Mouse (Mus musculus): Measurements from ENCODE around the gene Spg7. TPM values are rescaled to one million over a fixed set of nuclear protein-coding genes. Genes with fewer than 3 reads are reported as not detected.
"Not testable (repeated sequence)": the region's sequence is repeated elsewhere in the genome, so short reads cannot be mapped to it uniquely, and the experiment has no call there.

Gene Spg7
- polyA plus RNA-seq, 1 experiment = 104 TPM

- peak in 1 of 2 experiments; percentile 20 for DNase-seq
These were observed 20.9 kb downstream of the Spg7 start for GRCm38 (mm10) chr8:123083610-123084009.

GRCm38 (mm10) chr8:123087289-123087688 lies 24.5 kb downstream of the Spg7 start:
- 88% methylated on average over 9 of the region's 9 CpGs for WGBS
- H3K27ac ChIP-seq (ENCODE audit: insufficient read depth, low read length) = no peak overlapping the region

More at GRCm38 (mm10) chr8:123083610-123084009, 20.9 kb downstream of the Spg7 start:
- Histone ChIP-seq H3K27ac (ENCODE audit: insufficient read depth, low read length) (peak overlapping the region; percentile 56; the same call in 1 of the 2 replicates), H3K4me3 (replicated peaks; ENCODE audit: insufficient read depth, low read depth, low read length) (no peak overlapping the region), H3K4me1 (ENCODE audit: control insufficient read depth, insufficient read depth, low read length) (no peaks in the 10 kb centered on the region), H3K27me3 (ENCODE audit: control insufficient read depth, insufficient read depth, low read length) (no peaks in the 10 kb centered on the region)
- TF ChIP-seq CTCF (IDR thresholded peaks at IDR 0.05; ENCODE audit: borderline replicate concordance, insufficient read depth, low read depth, low read length) (no peak), POLR2A (IDR thresholded peaks at IDR 0.05; ENCODE audit: borderline replicate concordance, insufficient read depth, low read length) (no peak)
- 81% methylated on average over 12 of the region's 12 CpGs for WGBS

GRCm38 (mm10) chr8:123097216-123097615 lies 34.5 kb downstream of the Spg7 start:
- Histone ChIP-seq H3K27ac (ENCODE audit: insufficient read depth, low read length) (no peak overlapping the region), H3K27me3 (ENCODE audit: control insufficient read depth, insufficient read depth, low read length) (no peaks in the 10 kb centered on the region), H3K4me1 (ENCODE audit: control insufficient read depth, insufficient read depth, low read length) (no peaks in the 10 kb centered on the region), H3K4me3 (replicated peaks; ENCODE audit: insufficient read depth, low read depth, low read length) (no peak overlapping the region)
- WGBS = 68% methylated on average over 11 of the region's 11 CpGs
- no peak for TF ChIP-seq POLR2A (IDR thresholded peaks at IDR 0.05; ENCODE audit: borderline replicate concordance, insufficient read depth, low read length)
- no peak for TF ChIP-seq CTCF (IDR thresholded peaks at IDR 0.05; ENCODE audit: borderline replicate concordance, insufficient read depth, low read depth, low read length)
- DNase-seq = peak in 1 of 2 experiments; percentile 14

More at GRCm38 (mm10) chr8:123087289-123087688, 24.5 kb downstream of the Spg7 start:
- H3K4me1 ChIP-seq (ENCODE audit: control insufficient read depth, insufficient read depth, low read length) = no peaks in the 10 kb centered on the region
- TF ChIP-seq CTCF (IDR thresholded peaks at IDR 0.05; ENCODE audit: borderline replicate concordance, insufficient read depth, low read depth, low read length) = no peak
- no peaks in the 10 kb centered on the region for H3K27me3 ChIP-seq (ENCODE audit: control insufficient read depth, insufficient read depth, low read length)
- DNase-seq = no peak
- H3K4me3 ChIP-seq (replicated peaks; ENCODE audit: insufficient read depth, low read depth, low read length) = no peak overlapping the region

GRCm38 (mm10) chr8:123097786-123098584 lies 35.2 kb downstream of the Spg7 start:
- H3K27me3 ChIP-seq (ENCODE audit: control insufficient read depth, insufficient read depth, low read length) = no peaks in the 10 kb centered on the region
- 37% methylated on average over 12 of the region's 12 CpGs for WGBS
- no peak for TF ChIP-seq POLR2A (IDR thresholded peaks at IDR 0.05; ENCODE audit: borderline replicate concordance, insufficient read depth, low read length)
- no peak for TF ChIP-seq CTCF (IDR thresholded peaks at IDR 0.05; ENCODE audit: borderline replicate concordance, insufficient read depth, low read depth, low read length)
- no peaks in the 10 kb centered on the region for H3K4me1 ChIP-seq (ENCODE audit: control insufficient read depth, insufficient read depth, low read length)
- DNase-seq = peak in 1 of 2 experiments; percentile 39
- no peak overlapping the region for H3K4me3 ChIP-seq (replicated peaks; ENCODE audit: insufficient read depth, low read depth, low read length)
- H3K27ac ChIP-seq (ENCODE audit: insufficient read depth, low read length) = no peak overlapping the region

- Histone ChIP-seq H3K4me3 (replicated peaks; ENCODE audit: insufficient read depth, low read depth, low read length) (no peak overlapping the region), H3K4me1 (ENCODE audit: control insufficient read depth, insufficient read depth, low read length) (0 out of 2 replicates have a peak, but pooled peaks cover 2% of the 10 kb centered on the region), H3K27ac (ENCODE audit: insufficient read depth, low read length) (no peak overlapping the region), H3K27me3 (ENCODE audit: control insufficient read depth, insufficient read depth, low read length) (no peaks in the 10 kb centered on the region)
- 63% methylated on average over 8 of the region's 8 CpGs for WGBS
- TF ChIP-seq POLR2A (IDR thresholded peaks at IDR 0.05; ENCODE audit: borderline replicate concordance, insufficient read depth, low read length) (no peak), CTCF (IDR thresholded peaks at IDR 0.05; ENCODE audit: borderline replicate concordance, insufficient read depth, low read depth, low read length) (no peak)
- DNase-seq = no peak
These were observed 37.5 kb downstream of the Spg7 start for GRCm38 (mm10) chr8:123100288-123100687.

- Histone ChIP-seq H3K4me3 (replicated peaks; ENCODE audit: insufficient read depth, low read depth, low read length) (no peak overlapping the region), H3K27ac (ENCODE audit: insufficient read depth, low read length) (no peak overlapping the region), H3K27me3 (ENCODE audit: control insufficient read depth, insufficient read depth, low read length) (no peaks in the 10 kb centered on the region), H3K4me1 (ENCODE audit: control insufficient read depth, insufficient read depth, low read length) (0 out of 2 replicates have a peak, but pooled peaks cover 2% of the 10 kb centered on the region)
- TF ChIP-seq CTCF (IDR thresholded peaks at IDR 0.05; ENCODE audit: borderline replicate concordance, insufficient read depth, low read depth, low read length) (no peak), POLR2A (IDR thresholded peaks at IDR 0.05; ENCODE audit: borderline replicate concordance, insufficient read depth, low read length) (no peak)
- WGBS = 78% methylated on average over 4 of the region's 4 CpGs
- no peak for DNase-seq
These were observed 38.5 kb downstream of the Spg7 start for GRCm38 (mm10) chr8:123101244-123101643.

- peak; percentile 86 for TF ChIP-seq POLR2A (IDR thresholded peaks at IDR 0.05; ENCODE audit: borderline replicate concordance, insufficient read depth, low read length)
- no peak for TF ChIP-seq CTCF (IDR thresholded peaks at IDR 0.05; ENCODE audit: borderline replicate concordance, insufficient read depth, low read depth, low read length)
- Histone ChIP-seq H3K4me3 (replicated peaks; ENCODE audit: insufficient read depth, low read depth, low read length) (peak within 1 kb of the TSS; percentile 58), H3K27ac (ENCODE audit: insufficient read depth, low read length) (no peak within 1 kb of the TSS), H3K27me3 (ENCODE audit: control insufficient read depth, insufficient read depth, low read length) (no peaks in the 10 kb centered on the region), H3K4me1 (ENCODE audit: control insufficient read depth, insufficient read depth, low read length) (0 out of 2 replicates have a peak, but pooled peaks cover 2% of the 10 kb centered on the region)
- 1% methylated on average over 56 of the region's 56 CpGs for WGBS
- DNase-seq = peak; percentile 98
These were observed 39.3 kb downstream of the Spg7 start, which contains the start of gene Rpl13 for GRCm38 (mm10) chr8:123101735-123102685. Gene Rpl13, plus strand, starts transcription at chr8:123102350.

GRCm38 (mm10) chr8:123102855-123103254 lies 40.1 kb downstream of the Spg7 start:
- H3K4me3 ChIP-seq (replicated peaks; ENCODE audit: insufficient read depth, low read depth, low read length) = peak overlapping the region; percentile 58
- H3K27ac ChIP-seq (ENCODE audit: insufficient read depth, low read length); H3K4me1 ChIP-seq (ENCODE audit: control insufficient read depth, insufficient read depth, low read length); H3K27me3 ChIP-seq (ENCODE audit: control insufficient read depth, insufficient read depth, low read length): not testable (repeated sequence)
- peak in 1 of 2 experiments; percentile 33 for DNase-seq
- under 1% methylated on average over 26 of the region's 26 CpGs for WGBS

All from cerebellum, adult 2 months (tissue).